Mouse (Mus musculus) limb, embryonic 14.5 days (tissue): Measurements from ENCODE around the gene Ralgapa2. TPM values are rescaled to one million over a fixed set of nuclear protein-coding genes. Genes with fewer than 3 reads are reported as not detected.

Experiments used
- ATAC-seq: fragments of 200-750 bp; cut with Nextera tagmentation; 2 replicates; pipeline ENCODE4 v1.8.0; 2017; ENCODE audit warnings: low read depth, moderate number of reproducible peaks, moderate TSS enrichment; ENCODE audit not compliant: low FRiP score
- DNase-seq: peaks from one replicate; pipeline ENCODE4 v3.0.0-alpha.2; 2015; ENCODE audit warnings: low spot score
- H3K27ac ChIP-seq: fragments of 300-500 bp; sonication (generic); replicated peaks from 2 replicates; pipeline ENCODE4 v1.5.1; 2014; ENCODE audit warnings: low read depth, mild to moderate bottlenecking, low read length, moderate library complexity, mixed read lengths
- H3K27me3 ChIP-seq: fragments of 300-500 bp; sonication (generic); 2 replicates; pipeline ENCODE4 v1.6.1; 2014; ENCODE audit warnings: low read length, mixed read lengths; ENCODE audit not compliant: control insufficient read depth, insufficient read depth
- H3K36me3 ChIP-seq: fragments of 300-500 bp; sonication (generic); 2 replicates; pipeline ENCODE4 v1.6.1; 2014; ENCODE audit warnings: mild to moderate bottlenecking, low read length, moderate library complexity, mixed read lengths; ENCODE audit not compliant: control insufficient read depth, insufficient read depth
- H3K4me1 ChIP-seq: fragments of 300-500 bp; sonication (generic); 2 replicates; pipeline ENCODE4 v1.6.1; 2014; ENCODE audit warnings: antibody characterized with exemption, low read length, mixed read lengths; ENCODE audit not compliant: control insufficient read depth, insufficient read depth
- H3K4me2 ChIP-seq: fragments of 300-500 bp; sonication (generic); replicated peaks from 2 replicates; pipeline ENCODE4 v1.6.1; 2014; ENCODE audit warnings: low read depth, mild to moderate bottlenecking, low read length, moderate library complexity; ENCODE audit not compliant: severe bottlenecking
- H3K4me3 ChIP-seq: fragments of 300-500 bp; sonication (generic); replicated peaks from 2 replicates; pipeline ENCODE4 v1.5.1; 2014; ENCODE audit warnings: low read length
- H3K9ac ChIP-seq: fragments of 300-500 bp; sonication (generic); 2 replicates; pipeline ENCODE4 v1.6.1; 2014; ENCODE audit warnings: mild to moderate bottlenecking, low read depth, low read length, moderate library complexity; ENCODE audit not compliant: severe bottlenecking
- H3K9me3 ChIP-seq: fragments of 300-500 bp; sonication (generic); 2 replicates; pipeline ENCODE4 v1.6.1; 2016; ENCODE audit warnings: low read length; ENCODE audit not compliant: control insufficient read depth
- POLR2A ChIP-seq: fragments of 200-500 bp; IDR thresholded peaks from 2 replicates; pipeline ENCODE4 v1.8.0; 2012; ENCODE audit warnings: inconsistent platforms, mild to moderate bottlenecking, moderate library complexity, borderline replicate concordance; ENCODE audit not compliant: insufficient read depth, insufficient read length; ENCODE audit errors: extremely low read depth
- WGBS: fragments of 180-500 bp; shearing (Covaris S2); extraction: QIAGEN DNeasy Blood & Tissue Kit; methylation state at CpG from one replicate; pipeline ENCODE4 v1.1.7; 2014; 5-methylcytosine and 5-hydroxymethylcytosine counted together
- polyA plus RNA-seq, 2 experiments: library from polyadenylated mRNA; depleted of rRNA in 1 of 2; stranded (reverse) in 1 of 2; unstranded in 1 of 2; fragments of >200 nt; fragmentation: Nextera tagmentation in 1 of 2; extraction: Ambion mirVana in 1 of 2; gene quantifications; 2 replicates each; pipeline versions ENCODE4 v1.2.1 to v1.2.3; 2012 to 2014

The Ralgapa2 gene
- polyA plus RNA-seq, 2 experiments = 4.1 TPM

DNA sequence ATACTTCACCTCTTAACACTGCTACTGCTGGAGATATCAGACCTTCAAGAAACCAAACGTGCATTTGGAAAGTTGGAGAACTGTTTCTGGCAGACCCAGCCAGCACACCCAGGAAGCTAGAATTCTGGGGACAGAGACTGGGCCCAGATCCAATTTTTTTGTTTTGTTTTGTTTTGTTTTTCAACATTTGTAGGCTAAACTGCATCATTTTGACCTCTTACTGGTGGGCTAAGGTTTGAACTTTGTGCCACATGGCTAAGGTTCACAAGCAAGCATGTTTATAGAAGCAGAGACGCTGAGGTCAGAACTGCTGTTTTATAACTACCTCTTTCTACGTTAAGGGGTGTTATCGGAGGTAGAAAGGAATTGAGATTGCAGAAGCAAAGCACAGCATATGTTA is 39.7 kb upstream of the Ralgapa2 start:
- Histone ChIP-seq H3K9ac (no peak overlapping the region), H3K4me3 (no peak overlapping the region), H3K36me3 (no peaks in the 10 kb centered on the region), H3K9me3 (no peaks in the 10 kb centered on the region), H3K27ac (no peak overlapping the region), H3K27me3 (no peaks in the 10 kb centered on the region), H3K4me2 (no peak overlapping the region), H3K4me1 (peaks cover 7% of the 10 kb centered on the region)
- no peak for DNase-seq
- WGBS = 64% methylated on average over 4 of the region's 4 CpGs
- ATAC-seq = no peak
- no peak for TF ChIP-seq POLR2A

DNA sequence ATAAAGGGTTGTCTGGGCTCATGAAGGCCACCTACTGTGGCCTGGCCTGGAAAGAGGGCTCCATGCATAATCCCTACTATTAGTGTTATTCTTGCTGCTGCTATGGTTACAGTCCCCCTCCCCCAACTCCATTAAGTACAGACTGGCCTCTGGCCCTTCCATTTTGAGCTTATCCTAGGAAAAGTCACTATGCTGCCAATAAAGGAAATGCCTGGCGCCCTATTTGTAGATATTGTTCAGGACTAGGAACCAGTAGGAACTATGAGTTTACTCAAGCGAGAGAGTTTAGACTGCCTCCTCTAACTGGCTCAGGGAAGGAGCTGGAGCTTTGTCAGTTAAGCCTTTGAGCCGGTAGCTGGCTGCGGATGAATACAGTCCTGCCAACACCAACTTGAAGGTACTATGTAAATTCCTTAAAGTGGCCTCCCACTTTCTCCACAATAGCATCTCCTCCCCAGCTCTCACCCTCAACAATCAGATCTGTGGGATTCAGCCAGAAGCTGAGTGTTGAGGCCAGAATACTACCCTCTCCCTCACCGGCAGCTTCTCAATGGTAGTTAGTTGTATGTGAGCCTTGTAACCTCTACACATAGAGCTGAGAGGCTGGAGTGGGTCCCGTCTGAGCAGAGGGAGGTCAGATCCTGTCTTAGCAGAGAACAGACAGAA is 37.1 kb upstream of the Ralgapa2 start:
- Histone ChIP-seq H3K4me3 (no peak overlapping the region), H3K4me1 (peaks cover 13% of the 10 kb centered on the region), H3K27ac (no peak overlapping the region), H3K27me3 (no peaks in the 10 kb centered on the region), H3K36me3 (no peaks in the 10 kb centered on the region), H3K4me2 (no peak overlapping the region), H3K9ac (no peak overlapping the region), H3K9me3 (no peaks in the 10 kb centered on the region)
- WGBS = 36% methylated on average over 6 of the region's 6 CpGs
- TF ChIP-seq POLR2A = no peak
- ATAC-seq (peak; percentile 42; the same call in 1 of the 2 replicates), DNase-seq (no peak)

GRCm38 (mm10) chr2:146544155-146544814 is 32.1 kb upstream of the Ralgapa2 start:
- 30% methylated on average over 1 of the region's 1 CpGs for WGBS
- Histone ChIP-seq H3K4me1 (peaks cover 14% of the 10 kb centered on the region), H3K27me3 (no peaks in the 10 kb centered on the region), H3K4me2 (no peak overlapping the region), H3K4me3 (no peak overlapping the region), H3K27ac (0 out of 2 replicates have a peak overlapping the region, but pooled peaks have one; percentile 13), H3K36me3 (no peaks in the 10 kb centered on the region), H3K9me3 (peaks cover 4% of the 10 kb centered on the region; the same call in 1 of the 2 replicates), H3K9ac (no peak overlapping the region)
- ATAC-seq (peak; percentile 71; the same call in 1 of the 2 replicates), DNase-seq (no peak)
- no peak for TF ChIP-seq POLR2A

- H3K27me3 ChIP-seq = no peaks in the 10 kb centered on the region
- 74% methylated on average over 8 of the region's 8 CpGs for WGBS
- no peak overlapping the region for H3K4me2 ChIP-seq
- no peak overlapping the region for H3K9ac ChIP-seq
- ATAC-seq (no peak), DNase-seq (no peak)
- H3K36me3 ChIP-seq = no peaks in the 10 kb centered on the region
- no peaks in the 10 kb centered on the region for H3K9me3 ChIP-seq
- H3K4me3 ChIP-seq = no peak overlapping the region
- H3K27ac ChIP-seq = no peak overlapping the region
- no peaks in the 10 kb centered on the region for H3K4me1 ChIP-seq
- no peak for TF ChIP-seq POLR2A
These were observed 21.2 kb upstream of the Ralgapa2 start for GRCm38 (mm10) chr2:146533118-146533949.

DNA sequence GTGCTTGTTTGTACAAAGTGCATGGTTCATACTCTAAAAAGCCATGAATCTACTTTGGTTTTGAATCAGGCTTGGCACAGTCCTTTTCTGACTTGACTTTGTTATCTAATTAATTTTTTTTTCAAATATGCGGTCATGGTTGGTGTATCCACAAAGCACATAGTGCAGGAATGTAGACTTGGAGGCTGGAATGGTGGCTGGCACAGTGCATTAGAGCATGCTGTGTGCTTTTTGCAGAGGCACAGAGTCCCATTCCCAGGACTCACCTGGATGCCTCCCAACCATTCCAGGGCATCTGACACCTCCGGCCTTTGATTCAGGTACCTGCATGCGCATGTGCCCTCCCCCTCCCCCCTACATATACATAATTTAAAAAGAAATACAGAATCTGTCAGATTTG is 20.3 kb upstream of the Ralgapa2 start:
- ATAC-seq = no peak
- WGBS = 90% methylated on average over 3 of the region's 3 CpGs
- H3K9me3 ChIP-seq = no peaks in the 10 kb centered on the region
- no peak overlapping the region for H3K9ac ChIP-seq
- no peaks in the 10 kb centered on the region for H3K27me3 ChIP-seq
- no peak for TF ChIP-seq POLR2A
- no peaks in the 10 kb centered on the region for H3K4me1 ChIP-seq
- no peak overlapping the region for H3K4me2 ChIP-seq
- no peak overlapping the region for H3K4me3 ChIP-seq
- no peaks in the 10 kb centered on the region for H3K36me3 ChIP-seq
- no peak for DNase-seq
- no peak overlapping the region for H3K27ac ChIP-seq
